Mouse (Mus musculus) lung, postnatal 14 days (tissue): Measurements from ENCODE around the gene Sprr2a1.
"Not testable (repeated sequence)": the region's sequence is repeated elsewhere in the genome, so short reads cannot be mapped to it uniquely, and the experiment has no call there.

Experiments
- DNase-seq: peaks from one replicate; pipeline ENCODE4 v3.0.0; 2021

Sprr2a1 gene

GRCm38 (mm10) chr3:92215569-92215968 lies at the start of gene Sprr2a1, which contains the start of gene Sprr2a2:
Sprr2a1 (plus strand) TSS chr3:92215799.
Sprr2a2 (plus strand) TSS chr3:92215920.
- DNase-seq = not testable (repeated sequence)

GRCm38 (mm10) chr3:92169847-92170246 lies 45.8 kb upstream of the Sprr2a1 start:
- DNase-seq = no peak

DNA sequence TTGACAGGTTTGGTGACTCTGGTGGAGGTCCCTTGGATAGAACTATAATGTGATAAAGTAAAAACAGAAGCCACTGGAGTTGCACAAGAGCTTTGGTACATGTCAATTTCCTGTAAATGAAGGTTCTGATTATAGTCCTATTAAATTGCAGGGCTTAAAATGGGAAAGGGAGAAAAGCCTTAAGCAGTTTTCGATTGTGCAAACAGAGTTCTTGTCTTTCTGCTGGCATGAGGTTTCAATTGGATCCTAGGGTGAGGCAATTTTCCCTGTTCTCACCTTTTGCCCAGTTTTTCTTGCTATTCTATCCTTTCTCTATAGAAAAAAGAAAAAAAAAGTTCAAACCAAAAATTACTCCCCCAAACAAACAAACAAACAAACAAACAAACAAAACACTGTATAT lies 38.7 kb upstream of the Sprr2a1 start:
- no peak for DNase-seq

DNA sequence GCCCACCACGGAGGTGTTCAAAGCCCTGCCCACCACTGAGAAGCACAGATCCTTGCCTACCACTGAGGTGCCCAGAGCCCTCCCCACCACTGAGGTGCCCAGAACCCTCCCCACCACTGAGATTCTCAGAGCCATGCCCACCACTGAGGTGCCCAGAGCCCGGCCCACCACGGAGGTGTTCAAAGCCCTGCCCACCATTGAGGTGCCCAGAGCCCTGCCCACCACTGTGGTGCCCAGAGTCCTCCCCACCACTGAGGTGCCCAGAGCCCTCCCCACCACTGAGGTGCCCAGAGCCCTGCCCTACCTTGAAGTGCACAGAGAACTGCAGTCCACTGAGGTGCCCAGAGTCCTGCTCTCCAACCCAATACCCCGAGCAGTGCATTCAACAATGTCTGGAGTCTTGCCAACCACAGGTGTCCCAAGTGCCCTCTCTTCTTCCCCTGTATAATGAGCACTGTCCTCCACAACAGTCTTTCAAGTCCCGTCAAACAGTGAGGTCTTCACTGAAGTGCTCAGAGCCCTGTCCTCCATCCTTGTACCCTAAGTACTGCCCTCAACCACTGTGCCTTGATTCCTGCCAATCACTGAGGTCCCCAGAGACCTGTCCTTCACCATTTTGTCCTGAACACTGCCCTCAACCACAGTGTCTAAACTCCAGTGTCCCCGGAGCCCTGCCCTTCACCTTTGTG lies 19.9 kb upstream of the Sprr2a1 start:
- no peak for DNase-seq

DNA sequence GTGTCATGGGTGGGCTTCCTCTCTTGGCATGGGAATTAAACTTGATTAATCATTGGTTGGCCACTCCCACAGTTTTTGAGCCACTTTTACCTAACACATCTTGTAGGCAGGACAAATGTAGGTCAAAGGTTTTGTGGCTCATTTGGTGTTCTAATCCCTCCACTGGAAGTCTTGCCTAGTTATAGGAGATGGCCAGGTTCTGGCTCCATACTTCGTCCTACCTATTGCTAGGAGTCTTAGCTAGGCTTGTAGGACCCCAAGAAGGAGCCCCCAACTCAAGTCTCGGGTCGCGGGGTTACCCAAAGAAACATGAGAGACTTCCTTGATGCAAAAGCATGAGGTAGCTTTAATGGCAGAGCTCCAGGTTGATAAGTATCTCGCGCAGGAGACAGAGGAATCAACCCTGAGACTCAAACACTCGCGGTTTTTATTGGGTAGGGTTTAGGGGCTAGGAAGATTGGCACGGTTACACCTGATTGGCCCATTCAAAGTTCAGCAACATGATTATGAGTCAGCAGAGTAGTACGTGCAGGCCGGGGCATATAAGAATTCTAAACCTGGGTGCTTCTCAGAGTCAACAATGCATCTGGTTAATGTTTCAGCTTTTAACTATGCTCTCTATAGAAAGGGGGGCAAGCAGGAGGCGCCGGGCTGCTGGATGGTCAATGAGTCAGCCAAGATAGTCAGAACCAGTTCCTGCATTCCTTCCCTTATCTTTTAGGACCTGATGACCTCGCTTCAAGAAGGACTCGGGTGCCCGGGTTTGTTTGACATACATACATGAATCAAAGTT lies 4.3 kb upstream of the Sprr2a1 start:
- DNase-seq = not testable (repeated sequence)

DNA sequence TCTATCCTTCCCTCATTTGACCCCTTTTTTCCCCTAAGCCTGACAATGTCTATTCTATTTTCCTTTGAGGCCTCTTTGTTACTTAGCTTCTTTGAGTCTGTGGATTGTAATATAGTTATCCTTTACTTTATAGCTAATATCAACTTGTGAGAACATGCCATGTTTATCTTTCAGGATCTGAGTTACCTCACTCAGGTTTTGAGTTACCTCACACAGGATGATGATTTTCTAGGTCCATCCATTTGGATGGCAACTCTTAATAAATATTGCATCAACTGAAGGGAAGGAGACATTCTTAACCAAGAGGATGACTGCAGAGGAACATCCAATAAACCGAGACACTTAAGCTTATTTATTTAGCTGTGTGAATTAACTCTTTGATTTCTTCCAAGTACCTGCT lies 3.5 kb upstream of the Sprr2a1 start:
- DNase-seq = not testable (repeated sequence)

DNA sequence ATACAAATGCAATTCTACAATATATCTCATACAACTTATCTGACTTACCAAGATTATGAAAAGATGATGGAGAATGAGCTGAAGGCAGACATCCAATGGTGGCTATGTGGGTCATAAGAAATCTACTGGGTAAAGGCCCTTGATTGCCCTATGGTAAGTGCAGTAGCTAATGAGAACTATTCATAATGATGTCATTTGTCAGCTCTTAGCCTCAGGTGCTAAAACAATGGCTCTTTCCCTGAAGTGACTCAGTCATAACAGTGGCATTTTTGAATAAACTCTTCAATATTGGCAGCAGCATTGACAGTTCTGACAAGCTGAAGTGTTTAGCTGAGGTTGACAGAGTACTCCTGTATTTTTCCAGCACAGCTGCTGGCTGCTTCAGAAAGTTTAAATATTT lies 1.9 kb upstream of the Sprr2a1 start:
- not testable (repeated sequence) for DNase-seq

- DNase-seq = not testable (repeated sequence)
Measured at GRCm38 (mm10) chr3:92219031-92219430, 3.4 kb downstream of the Sprr2a1 start.

DNA sequence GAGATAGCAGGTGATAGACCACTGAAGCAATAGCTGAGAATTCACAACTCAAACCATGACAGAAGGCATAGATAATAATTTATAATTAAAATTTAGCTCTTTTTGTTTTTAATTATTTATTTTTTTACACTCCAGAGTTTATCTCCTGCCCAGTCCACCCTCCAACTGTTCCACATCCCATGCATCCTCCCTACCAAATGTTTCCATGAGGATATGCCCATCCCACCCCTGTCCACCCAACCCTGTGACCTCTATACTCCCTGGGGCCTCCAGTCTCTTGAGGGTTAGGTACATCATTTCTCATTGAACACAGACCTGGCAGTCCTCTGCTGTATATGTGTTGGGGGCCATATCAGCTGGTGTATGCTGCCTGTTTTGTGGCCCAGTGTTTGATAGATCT lies 8.1 kb downstream of the Sprr2a1 start:
- not testable (repeated sequence) for DNase-seq

DNA sequence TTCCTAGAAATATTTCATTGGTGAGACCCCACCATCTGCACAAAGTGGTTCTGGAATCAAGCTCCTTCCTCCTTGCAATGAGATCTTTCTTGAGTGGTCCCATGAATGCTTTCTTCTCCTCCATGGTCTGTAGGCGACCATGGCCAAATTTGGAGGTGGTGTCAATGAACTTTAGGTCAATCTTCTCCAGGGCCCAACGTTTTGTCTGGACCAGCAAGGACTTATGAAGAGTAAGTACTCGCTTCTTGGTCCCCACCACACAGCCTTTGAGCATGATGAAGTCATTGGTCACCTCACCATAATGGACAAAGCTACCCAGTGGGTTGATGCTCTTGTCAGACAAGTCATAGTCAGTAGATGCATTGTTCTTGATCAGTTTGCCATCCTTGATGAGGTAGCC lies 11.8 kb downstream of the Sprr2a1 start:
- not testable (repeated sequence) for DNase-seq

DNA sequence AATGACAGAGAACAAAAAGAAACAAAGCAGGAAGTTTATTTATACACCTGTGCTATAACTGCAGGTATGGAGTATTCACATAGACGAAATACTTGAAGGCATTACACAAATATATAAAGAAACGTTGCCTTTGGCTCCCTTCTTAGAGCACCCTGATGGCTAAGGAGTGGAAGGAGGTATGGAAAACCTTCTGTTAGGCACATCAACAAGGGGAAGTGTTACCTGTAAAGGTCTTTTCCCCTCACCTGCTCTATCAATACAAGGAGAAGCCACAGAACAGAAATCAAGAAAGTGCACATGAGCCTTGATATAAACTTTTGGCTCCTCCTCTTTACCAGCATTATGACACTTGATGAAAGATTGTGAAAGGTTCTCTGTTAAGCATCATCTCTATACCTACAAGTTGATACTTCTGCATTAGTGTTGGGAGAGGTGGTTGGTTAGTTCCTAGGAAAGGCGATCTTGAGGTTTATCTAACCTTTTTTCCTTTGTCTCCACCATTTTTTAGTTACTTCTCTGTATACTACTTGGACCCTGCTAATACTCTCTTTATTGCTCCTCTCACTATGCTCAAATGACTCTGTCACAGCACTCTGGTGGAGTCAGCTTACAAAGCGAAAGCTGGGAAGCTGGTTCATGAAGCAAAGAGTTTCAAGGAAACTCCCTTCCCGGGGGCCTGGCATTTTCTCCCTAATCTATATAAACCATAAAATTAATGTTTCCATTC lies 21.0 kb downstream of the Sprr2a1 start:
- DNase-seq = not testable (repeated sequence)

DNA sequence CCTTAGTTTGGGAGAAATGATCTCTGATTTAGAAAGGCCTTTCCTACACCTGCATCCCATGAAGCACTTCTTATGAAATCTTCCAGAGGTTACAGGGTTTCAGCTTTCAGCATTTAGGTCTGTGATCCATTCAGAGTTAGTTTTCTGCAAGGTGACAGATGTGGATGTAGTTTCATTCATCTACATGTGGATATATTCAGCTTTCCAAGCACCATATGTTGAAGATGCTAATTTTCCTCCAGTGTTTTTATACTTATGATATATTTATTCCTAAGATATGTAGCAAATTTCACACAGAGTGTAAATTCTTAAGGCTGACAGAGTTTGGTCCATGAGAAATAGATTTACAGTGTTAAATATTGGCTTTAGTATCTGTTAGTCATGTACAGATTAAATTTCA lies 23.1 kb downstream of the Sprr2a1 start:
- not testable (repeated sequence) for DNase-seq

GRCm38 (mm10) chr3:92239197-92239596 lies 23.6 kb downstream of the Sprr2a1 start:
- not testable (repeated sequence) for DNase-seq

GRCm38 (mm10) chr3:92244833-92245232 lies 29.2 kb downstream of the Sprr2a1 start:
- not testable (repeated sequence) for DNase-seq

DNA sequence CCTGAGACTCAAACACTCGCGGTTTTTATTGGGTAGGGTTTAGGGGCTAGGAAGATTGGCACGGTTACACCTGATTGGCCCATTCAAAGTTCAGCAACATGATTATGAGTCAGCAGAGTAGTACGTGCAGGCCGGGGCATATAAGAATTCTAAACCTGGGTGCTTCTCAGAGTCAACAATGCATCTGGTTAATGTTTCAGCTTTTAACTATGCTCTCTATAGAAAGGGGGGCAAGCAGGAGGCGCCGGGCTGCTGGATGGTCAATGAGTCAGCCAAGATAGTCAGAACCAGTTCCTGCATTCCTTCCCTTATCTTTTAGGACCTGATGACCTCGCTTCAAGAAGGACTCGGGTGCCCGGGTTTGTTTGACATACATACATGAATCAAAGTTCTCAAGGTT lies 30.6 kb downstream of the Sprr2a1 start:
- DNase-seq = not testable (repeated sequence)

- DNase-seq = not testable (repeated sequence)
Measured at GRCm38 (mm10) chr3:92248494-92248893, 32.9 kb downstream of the Sprr2a1 start.

DNA sequence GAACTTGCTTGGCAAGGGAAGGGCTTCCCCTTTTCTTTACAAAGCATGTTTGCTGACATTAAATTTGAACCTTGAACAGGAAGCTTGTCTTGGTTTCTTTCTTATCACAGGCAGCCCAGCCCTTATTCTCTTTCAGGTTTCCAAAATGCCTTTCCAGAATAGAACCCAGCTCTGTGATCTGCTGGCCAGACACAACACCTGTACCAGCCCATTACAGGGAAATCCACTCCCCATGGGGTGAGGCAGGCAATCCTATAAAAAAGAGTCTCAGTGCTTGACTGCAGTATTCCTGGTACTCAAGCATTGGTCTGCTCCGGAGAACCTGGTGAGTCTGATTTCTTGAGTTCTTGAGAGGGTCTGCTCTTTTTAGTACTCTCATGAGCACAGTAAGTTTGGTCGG lies 34.9 kb downstream of the Sprr2a1 start:
- DNase-seq = not testable (repeated sequence)

DNA sequence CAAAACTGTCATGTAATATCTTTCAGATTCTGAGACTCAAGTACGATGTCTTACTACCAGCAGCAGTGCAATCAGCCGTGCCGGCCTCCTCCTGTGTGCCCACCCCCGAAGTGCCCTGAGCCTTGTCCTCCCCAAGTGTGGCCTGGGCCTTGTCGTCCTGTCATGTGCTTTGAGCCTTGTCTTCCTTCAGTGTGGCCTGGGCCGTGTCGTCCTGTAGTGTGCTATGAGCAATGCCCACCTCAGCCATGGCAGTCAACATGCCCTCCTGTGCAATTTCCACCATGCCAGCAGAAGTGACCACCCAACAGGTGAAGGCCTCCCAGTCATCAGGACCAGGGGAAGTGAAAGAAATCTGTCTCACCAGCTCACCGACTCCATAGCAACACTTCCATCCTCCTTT lies 38.3 kb downstream of the Sprr2a1 start:
- not testable (repeated sequence) for DNase-seq

GRCm38 (mm10) chr3:92258526-92258925 lies 42.9 kb downstream of the Sprr2a1 start:
- not testable (repeated sequence) for DNase-seq

- DNase-seq = not testable (repeated sequence)
Measured at GRCm38 (mm10) chr3:92263462-92263861, 47.9 kb downstream of the Sprr2a1 start.
